Mouse (Mus musculus) cerebellum, postnatal 36 days (tissue): ENCODE data around the gene Kcnq1.

Experiments used
- DNase-seq, 2 experiments: peaks; one replicate each; pipeline ENCODE4 v3.0.0; 2021 to 2022; ENCODE audit warnings: mixed read lengths in 2 of 2

Gene Kcnq1

GRCm38 (mm10) chr7:143187181-143187580, 81.0 kb downstream of the Kcnq1 start:
- DNase-seq = no peak

GRCm38 (mm10) chr7:143188589-143188988, 82.4 kb downstream of the Kcnq1 start:
- DNase-seq = no peak

- DNase-seq = no peak
Observed at GRCm38 (mm10) chr7:143189965-143190722, 84.0 kb downstream of the Kcnq1 start.

- no peak for DNase-seq
Observed at GRCm38 (mm10) chr7:143190911-143191310, 84.7 kb downstream of the Kcnq1 start.

- no peak for DNase-seq
Observed at GRCm38 (mm10) chr7:143192392-143192791, 86.2 kb downstream of the Kcnq1 start.

- DNase-seq = peak in 1 of 2 experiments; percentile 0
Observed at GRCm38 (mm10) chr7:143194064-143194463, 87.9 kb downstream of the Kcnq1 start.

- peak in 1 of 2 experiments; percentile 1 for DNase-seq
Observed at GRCm38 (mm10) chr7:143197951-143198440, 91.8 kb downstream of the Kcnq1 start.

GRCm38 (mm10) chr7:143198443-143198842, 92.3 kb downstream of the Kcnq1 start:
- DNase-seq = peak in 1 of 2 experiments; percentile 0

- no peak for DNase-seq
Observed at GRCm38 (mm10) chr7:143201255-143201654, 95.1 kb downstream of the Kcnq1 start.

GRCm38 (mm10) chr7:143203897-143204296, 97.7 kb downstream of the Kcnq1 start:
- DNase-seq = no peak

GRCm38 (mm10) chr7:143207044-143207443, 100.9 kb downstream of the Kcnq1 start:
- no peak for DNase-seq

GRCm38 (mm10) chr7:143210796-143211195, 104.6 kb downstream of the Kcnq1 start:
- peak; percentile 14 to 20 for DNase-seq

- DNase-seq = no peak
Observed at GRCm38 (mm10) chr7:143251206-143251605, 145.0 kb downstream of the Kcnq1 start.

- no peak for DNase-seq
Observed at GRCm38 (mm10) chr7:143253126-143253871, 147.1 kb downstream of the Kcnq1 start.

- DNase-seq = no peak
Observed at GRCm38 (mm10) chr7:143254901-143255300, 148.7 kb downstream of the Kcnq1 start.

- no peak for DNase-seq
Observed at GRCm38 (mm10) chr7:143261246-143261645, 155.1 kb downstream of the Kcnq1 start.

- no peak for DNase-seq
Observed at GRCm38 (mm10) chr7:143263557-143263956, 157.4 kb downstream of the Kcnq1 start.

- DNase-seq = no peak
Observed at GRCm38 (mm10) chr7:143263966-143264365, 157.8 kb downstream of the Kcnq1 start.

GRCm38 (mm10) chr7:143265386-143265785, 159.2 kb downstream of the Kcnq1 start:
- peak in 1 of 2 experiments; percentile 0 for DNase-seq

- peak in 1 of 2 experiments; percentile 0 for DNase-seq
Observed at GRCm38 (mm10) chr7:143265829-143266438, 159.8 kb downstream of the Kcnq1 start.

GRCm38 (mm10) chr7:143273747-143274146, 167.6 kb downstream of the Kcnq1 start:
- DNase-seq = no peak

- DNase-seq = no peak
Observed at GRCm38 (mm10) chr7:143275030-143275429, 168.9 kb downstream of the Kcnq1 start.

- no peak for DNase-seq
Observed at GRCm38 (mm10) chr7:143283625-143284024, 177.5 kb downstream of the Kcnq1 start.
